ENCODE assay signal across 30 mouse cellular contexts in genomic region chr9:70042935-70043334, GRCm38 (mm10). TPM values are rescaled to one million over a fixed set of nuclear protein-coding genes. Genes with fewer than 3 reads are reported as not detected.
DNase-seq lines count a peak whose midpoint lies in the region; ATAC-seq lines count a peak whose summit lies in the region.
"Had no signal": no experiment of that assay in that cellular context is flagged by ENCODE, and none has a peak within 500 bp of the region (broad histone marks: within the 10 kb centered on the region; RNA-seq: fewer than 3 reads in every experiment).

No protein-coding gene starts in this region.

- ATAC-seq in kidney, embryonic 16.5 days (ENCODE audit: low FRiP score, low TSS enrichment) = peak; percentile 49; the same call in 1 of the 2 replicates
- ATAC-seq in liver, embryonic 11.5 days (replicated peaks; ENCODE audit: low FRiP score) = 0 out of 2 replicates have a peak, but pooled peaks have one; percentile 48
- peak; percentile 68 for ATAC-seq in liver, embryonic 13.5 days (ENCODE audit: low read depth)
- peak; percentile 44; the same call in 1 of the 2 replicates for ATAC-seq in liver, embryonic 16.5 days (ENCODE audit: low read depth)
- ATAC-seq in hindbrain, embryonic 14.5 days (ENCODE audit: low FRiP score) = no peak
- ATAC-seq in granulocyte monocyte progenitor cell, adult 5-6 weeks (replicated peaks; ENCODE audit: poor library complexity, severe bottlenecking) = no peak
- ATAC-seq: activated CD4-positive, CD25-positive, alpha-beta regulatory T cell, adult 4 months; CD4-positive, CD25-positive, alpha-beta regulatory T cell, adult 4 months; forebrain, embryonic 13.5 days; forebrain, embryonic 16.5 days; hindbrain, embryonic 16.5 days had no signal

- no peak overlapping the region for H3K27ac ChIP-seq in kidney, embryonic 16.5 days (ENCODE audit: low read length)
- H3K27ac ChIP-seq in liver, embryonic 11.5 days (ENCODE audit: low read depth, low read length) = no peak overlapping the region
- H3K27ac ChIP-seq in liver, embryonic 13.5 days = no peak overlapping the region; the same call in 1 of the 2 replicates
- no peak overlapping the region for H3K27ac ChIP-seq in liver, embryonic 16.5 days (ENCODE audit: low read length)
- H3K27ac ChIP-seq in hindbrain, embryonic 14.5 days = no peak overlapping the region
- H3K27ac ChIP-seq: embryonic facial prominence, embryonic 13.5 days; forebrain, embryonic 10.5 days; forebrain, embryonic 13.5 days; heart, embryonic 15.5 days had no signal

- no peak for DNase-seq in kidney, postnatal 10 days
- no peak for DNase-seq in liver, embryonic 11.5 days (ENCODE audit: low spot score)
- DNase-seq in liver, embryonic 13.5 days = no peak
- DNase-seq in hindbrain, embryonic 14.5 days (ENCODE audit: low spot score) = no peak
- no peak for DNase-seq in cerebellum, adult 9-11 months
- DNase-seq: adrenal gland, postnatal 10 days; cerebellum, adult 18-20 months; cerebellum, adult 9-10 months; cerebellum, postnatal 25 days; gastrocnemius, postnatal 10 days; gastrocnemius, postnatal 36 days; heart, adult 18-20 months; heart, postnatal 14 days; heart, postnatal 4 days had no signal

- no peaks in the 10 kb centered on the region for H3K36me3 ChIP-seq in kidney, embryonic 16.5 days (ENCODE audit: insufficient read depth, low read length)
- H3K36me3 ChIP-seq in liver, embryonic 11.5 days (ENCODE audit: control insufficient read depth, insufficient read depth, low read length) = no peaks in the 10 kb centered on the region
- no peaks in the 10 kb centered on the region for H3K36me3 ChIP-seq in liver, embryonic 13.5 days
- no peaks in the 10 kb centered on the region for H3K36me3 ChIP-seq in liver, embryonic 16.5 days (ENCODE audit: control insufficient read depth, insufficient read depth)
- H3K36me3 ChIP-seq in hindbrain, embryonic 14.5 days (replicated peaks; ENCODE audit: control insufficient read depth, insufficient read depth) = no peaks in the 10 kb centered on the region
- H3K36me3 ChIP-seq: embryonic facial prominence, embryonic 13.5 days; forebrain, embryonic 10.5 days; heart, embryonic 12.5 days; heart, embryonic 15.5 days had no signal

- no peaks in the 10 kb centered on the region for H3K9me3 ChIP-seq in kidney, embryonic 16.5 days (ENCODE audit: low read length)
- no peaks in the 10 kb centered on the region for H3K9me3 ChIP-seq in liver, embryonic 11.5 days (ENCODE audit: control insufficient read depth, low read length)
- H3K9me3 ChIP-seq in liver, embryonic 13.5 days (replicated peaks) = no peaks in the 10 kb centered on the region
- H3K9me3 ChIP-seq in liver, embryonic 16.5 days (replicated peaks; ENCODE audit: control insufficient read depth, low read length) = no peaks in the 10 kb centered on the region; the same call in 1 of the 2 replicates
- no peaks in the 10 kb centered on the region for H3K9me3 ChIP-seq in hindbrain, embryonic 14.5 days (ENCODE audit: control insufficient read depth, low read length)
- H3K9me3 ChIP-seq: embryonic facial prominence, embryonic 13.5 days; forebrain, embryonic 13.5 days; heart, embryonic 15.5 days had no signal

- H3K4me1 ChIP-seq in kidney, embryonic 16.5 days (ENCODE audit: insufficient read depth, low read length) = no peaks in the 10 kb centered on the region
- peaks cover 28% of the 10 kb centered on the region for H3K4me1 ChIP-seq in liver, embryonic 11.5 days (replicated peaks; ENCODE audit: control insufficient read depth, insufficient read depth, low read length)
- H3K4me1 ChIP-seq in liver, embryonic 13.5 days (replicated peaks) = peaks cover 45% of the 10 kb centered on the region
- H3K4me1 ChIP-seq in liver, embryonic 16.5 days (ENCODE audit: control insufficient read depth, low read depth, low read length) = peaks cover 26% of the 10 kb centered on the region
- no peaks in the 10 kb centered on the region for H3K4me1 ChIP-seq in hindbrain, embryonic 14.5 days (replicated peaks; ENCODE audit: control insufficient read depth, insufficient read depth, low read length)
- H3K4me1 ChIP-seq: forebrain, embryonic 13.5 days; heart, embryonic 15.5 days had no signal

- no peak overlapping the region for H3K4me2 ChIP-seq in kidney, embryonic 16.5 days (replicated peaks; ENCODE audit: low read depth, low read length)
- H3K4me2 ChIP-seq in liver, embryonic 11.5 days = no peak overlapping the region
- no peak overlapping the region; the same call in 1 of the 2 replicates for H3K4me2 ChIP-seq in liver, embryonic 13.5 days
- no peak overlapping the region for H3K4me2 ChIP-seq in liver, embryonic 16.5 days (ENCODE audit: low read depth, low read length)
- H3K4me2 ChIP-seq in hindbrain, embryonic 14.5 days (replicated peaks) = no peak overlapping the region
- H3K4me2 ChIP-seq: embryonic facial prominence, embryonic 13.5 days; forebrain, embryonic 13.5 days; heart, embryonic 12.5 days; heart, embryonic 15.5 days had no signal

- H3K27me3 ChIP-seq in kidney, embryonic 16.5 days (ENCODE audit: insufficient read depth, low read length) = no peaks in the 10 kb centered on the region
- H3K27me3 ChIP-seq in liver, embryonic 11.5 days (replicated peaks; ENCODE audit: control insufficient read depth, insufficient read depth, low read length) = no peaks in the 10 kb centered on the region
- H3K27me3 ChIP-seq in liver, embryonic 13.5 days = no peaks in the 10 kb centered on the region
- no peaks in the 10 kb centered on the region for H3K27me3 ChIP-seq in liver, embryonic 16.5 days (ENCODE audit: control insufficient read depth, insufficient read depth, low read depth, low read length)
- no peaks in the 10 kb centered on the region for H3K27me3 ChIP-seq in hindbrain, embryonic 14.5 days (ENCODE audit: control insufficient read depth, insufficient read depth, low read length)
- H3K27me3 ChIP-seq: embryonic facial prominence, embryonic 13.5 days; forebrain, embryonic 13.5 days; heart, embryonic 12.5 days; heart, embryonic 15.5 days had no signal

- WGBS in kidney, embryonic 16.5 days = 31% methylated on average over 1 of the region's 1 CpGs
- WGBS in liver, embryonic 11.5 days = 76% methylated on average over 1 of the region's 1 CpGs
- WGBS in liver, embryonic 13.5 days (ENCODE audit: insufficient replicate concordance) = 61% methylated on average over 1 of the region's 1 CpGs
- WGBS in liver, embryonic 16.5 days (ENCODE audit: insufficient replicate concordance) = 79% methylated on average over 1 of the region's 1 CpGs
- 64% methylated on average over 1 of the region's 1 CpGs for WGBS in hindbrain, embryonic 14.5 days

- H3K4me3 ChIP-seq in kidney, embryonic 16.5 days (ENCODE audit: low read length) = no peak overlapping the region
- no peak overlapping the region for H3K4me3 ChIP-seq in liver, embryonic 11.5 days (ENCODE audit: low read depth, low read length)
- H3K4me3 ChIP-seq in liver, embryonic 13.5 days (replicated peaks) = no peak overlapping the region
- no peak overlapping the region for H3K4me3 ChIP-seq in liver, embryonic 16.5 days (ENCODE audit: low read depth, low read length)
- no peak overlapping the region for H3K4me3 ChIP-seq in hindbrain, embryonic 14.5 days (replicated peaks; ENCODE audit: low read length)
- H3K4me3 ChIP-seq: embryonic facial prominence, embryonic 13.5 days; forebrain, embryonic 10.5 days; forebrain, embryonic 13.5 days; heart, embryonic 12.5 days; heart, embryonic 15.5 days had no signal

- no peak overlapping the region for H3K9ac ChIP-seq in kidney, embryonic 16.5 days (replicated peaks; ENCODE audit: low read length)
- H3K9ac ChIP-seq in liver, embryonic 11.5 days (ENCODE audit: low read depth, low read length) = no peak overlapping the region
- no peak overlapping the region for H3K9ac ChIP-seq in liver, embryonic 13.5 days
- H3K9ac ChIP-seq in liver, embryonic 16.5 days (ENCODE audit: low read depth, low read length) = no peak overlapping the region
- H3K9ac ChIP-seq in hindbrain, embryonic 14.5 days = no peak overlapping the region
- H3K9ac ChIP-seq: embryonic facial prominence, embryonic 13.5 days; forebrain, embryonic 13.5 days; heart, embryonic 12.5 days; heart, embryonic 15.5 days had no signal

RNA-seq across cellular contexts. Expression of gene Gcnt3, which starts 5.0 kb away (rescaled TPM):
- polyA plus RNA-seq in kidney, embryonic 16.5 days (2015; fragmentation: Nextera tagmentation; extraction: Ambion mirVana) = 1.5 and 1.7 TPM in 2 replicates
- polyA plus RNA-seq in liver, embryonic 11.5 days (2014; fragmentation: Nextera tagmentation; extraction: Ambion mirVana) = not detected in 2 replicates
- 0.09 TPM in 1 of 2 replicates, not detected in the other for polyA plus RNA-seq in liver, embryonic 13.5 days (2015; fragmentation: Nextera tagmentation; extraction: Ambion mirVana)
- 0.07 TPM in 1 of 2 replicates, not detected in the other for polyA plus RNA-seq in liver, embryonic 16.5 days (2015; fragmentation: Nextera tagmentation; extraction: Ambion mirVana)
- polyA plus RNA-seq in hindbrain, embryonic 14.5 days (2014; fragmentation: Nextera tagmentation; extraction: Ambion mirVana) = 0.04 TPM in 1 of 2 replicates, not detected in the other
- total RNA-seq in granulocyte monocyte progenitor cell, adult 5-6 weeks (2014; fragmentation: Nextera tagmentation) = not detected in 2 replicates
- total RNA-seq in granulocyte monocyte progenitor cell, adult 5-6 weeks (2017) = not detected in 2 replicates
- total RNA-seq: adrenal gland, adult 18-20 months; adrenal gland, postnatal 10 days; adrenal gland, postnatal 36 days; common myeloid progenitor, adult 5-6 weeks; gastrocnemius, adult 18-20 months; gastrocnemius, postnatal 10 days; gastrocnemius, postnatal 36 days; heart, adult 18-20 months; heart, postnatal 14 days; heart, postnatal 4 days had no signal
- polyA plus RNA-seq: activated CD4-positive, CD25-positive, alpha-beta regulatory T cell, adult 4 months; CD4-positive, CD25-positive, alpha-beta regulatory T cell, adult 4 months; forebrain, embryonic 10.5 days; forebrain, embryonic 13.5 days; forebrain, embryonic 16.5 days; heart, embryonic 12.5 days; heart, embryonic 15.5 days; hindbrain, embryonic 16.5 days had no signal

RNA-seq across cellular contexts. Expression of gene Gtf2a2, which starts 30.6 kb away (rescaled TPM):
- polyA plus RNA-seq in kidney, embryonic 16.5 days (2015; fragmentation: Nextera tagmentation; extraction: Ambion mirVana) = 174 and 181 TPM in 2 replicates
- polyA plus RNA-seq in liver, embryonic 11.5 days (2014; fragmentation: Nextera tagmentation; extraction: Ambion mirVana) = 225 and 249 TPM in 2 replicates
- 159 and 169 TPM in 2 replicates for polyA plus RNA-seq in liver, embryonic 13.5 days (2015; fragmentation: Nextera tagmentation; extraction: Ambion mirVana)
- polyA plus RNA-seq in liver, embryonic 16.5 days (2015; fragmentation: Nextera tagmentation; extraction: Ambion mirVana) = 106 and 113 TPM in 2 replicates
- polyA plus RNA-seq in hindbrain, embryonic 14.5 days (2014; fragmentation: Nextera tagmentation; extraction: Ambion mirVana) = 192 and 227 TPM in 2 replicates
- total RNA-seq in granulocyte monocyte progenitor cell, adult 5-6 weeks (2014; fragmentation: Nextera tagmentation) = 92.2 and 108 TPM in 2 replicates
- total RNA-seq in granulocyte monocyte progenitor cell, adult 5-6 weeks (2017) = 102 and 108 TPM in 2 replicates

RNA-seq across cellular contexts. Expression of gene Bnip2, which starts 53.7 kb away (rescaled TPM):
- 111 and 116 TPM in 2 replicates for polyA plus RNA-seq in kidney, embryonic 16.5 days (2015; fragmentation: Nextera tagmentation; extraction: Ambion mirVana)
- polyA plus RNA-seq in liver, embryonic 11.5 days (2014; fragmentation: Nextera tagmentation; extraction: Ambion mirVana) = 95.3 and 95.6 TPM in 2 replicates
- polyA plus RNA-seq in liver, embryonic 13.5 days (2015; fragmentation: Nextera tagmentation; extraction: Ambion mirVana) = 51.4 and 55.3 TPM in 2 replicates
- polyA plus RNA-seq in liver, embryonic 16.5 days (2015; fragmentation: Nextera tagmentation; extraction: Ambion mirVana) = 42.3 and 43.3 TPM in 2 replicates
- polyA plus RNA-seq in hindbrain, embryonic 14.5 days (2014; fragmentation: Nextera tagmentation; extraction: Ambion mirVana) = 72.3 and 79.1 TPM in 2 replicates
- 92.4 and 110 TPM in 2 replicates for total RNA-seq in granulocyte monocyte progenitor cell, adult 5-6 weeks (2014; fragmentation: Nextera tagmentation)
- total RNA-seq in granulocyte monocyte progenitor cell, adult 5-6 weeks (2017) = 108 and 140 TPM in 2 replicates

Comparison
In these comparisons a context has a peak if more than half of its experiments do, and no peak if none do; other contexts are left out.
1. ATAC-seq: peak in kidney, embryonic 16.5 days (single experiment), liver, embryonic 11.5 days (single experiment), liver, embryonic 13.5 days (single experiment) and liver, embryonic 16.5 days (single experiment); none in hindbrain, embryonic 14.5 days (single experiment) and granulocyte monocyte progenitor cell, adult 5-6 weeks (single experiment).